Mouse (Mus musculus): ENCODE measurements around the gene Ect2. TPM values are rescaled to one million over a fixed set of nuclear protein-coding genes. Genes with fewer than 3 reads are reported as not detected.
A peak's percentile ranks its signal among the peaks of the same experiment; 100 is the strongest.

Ect2 gene
- total and polyA plus RNA-seq, 2 experiments from 2014 or later = 8.6 to 14.7 TPM

DNA sequence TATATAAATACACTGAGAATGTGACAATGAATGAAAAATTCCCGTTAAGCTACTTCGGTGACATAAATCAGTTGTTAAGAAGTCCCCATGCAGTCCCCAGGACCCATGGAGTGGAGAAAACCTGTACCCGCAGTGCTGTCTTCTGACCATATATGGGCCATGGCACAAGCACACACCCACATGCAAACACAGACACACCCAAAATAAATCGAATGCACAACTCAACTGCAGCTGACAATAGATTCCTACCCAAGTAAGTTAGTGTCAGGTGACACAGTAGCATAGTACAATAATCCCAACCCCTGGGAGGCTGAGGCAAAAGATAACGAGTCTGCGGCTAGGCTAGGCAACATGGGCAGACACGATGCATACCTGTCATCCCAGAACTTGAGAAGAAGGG, 10.1 kb downstream of the Ect2 start:
- ATAC-seq (ENCODE audit: insufficient read depth, low read depth) (no peak), DNase-seq (ENCODE audit: low spot score) (no peak)
- Histone ChIP-seq H3K4me2 (ENCODE audit: low read depth, low read length) (no peak overlapping the region), H3K4me1 (ENCODE audit: control insufficient read depth, insufficient read depth) (no peaks in the 10 kb centered on the region), H3K27ac (ENCODE audit: low read depth) (no peak overlapping the region), H3K9me3 (replicated peaks; ENCODE audit: control insufficient read depth, low read length) (no peaks in the 10 kb centered on the region), H3K27me3 (ENCODE audit: control insufficient read depth, insufficient read depth, low read length) (no peaks in the 10 kb centered on the region), H3K4me3 (ENCODE audit: low read depth, low read length) (no peak overlapping the region), H3K9ac (replicated peaks; ENCODE audit: low read depth, low read length) (no peak overlapping the region), H3K36me3 (replicated peaks; ENCODE audit: control insufficient read depth, insufficient read depth, low read length) (peaks cover 61% of the 10 kb centered on the region)
- TF ChIP-seq CTCF (IDR thresholded peaks at IDR 0.05; ENCODE audit: low read depth) (no peak), EP300 (IDR thresholded peaks at IDR 0.05; ENCODE audit: low read depth) (no peak)
- WGBS = 80% methylated on average over 7 of the region's 7 CpGs

DNA sequence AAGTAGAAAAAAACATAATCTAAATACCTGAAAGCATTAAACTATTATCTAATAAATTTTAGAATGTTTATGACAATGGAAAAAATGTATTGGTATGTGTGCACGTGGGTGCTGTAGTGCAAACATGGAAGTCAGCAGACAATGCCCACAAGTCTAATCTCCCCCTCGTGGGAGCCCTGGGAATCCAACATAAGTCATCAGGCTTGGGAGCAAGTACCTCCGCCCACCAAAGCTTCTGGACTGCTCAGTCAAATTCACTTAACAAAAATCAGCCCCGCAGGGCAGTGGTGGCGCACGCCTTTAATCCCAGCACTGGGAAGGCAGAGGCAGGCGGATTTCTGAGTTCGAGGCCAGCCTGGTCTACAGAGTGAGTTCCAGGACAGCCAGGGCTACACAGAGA, 13.6 kb downstream of the Ect2 start:
- no peak for ATAC-seq (ENCODE audit: insufficient read depth, low read depth)
- Histone ChIP-seq H3K9ac (replicated peaks; ENCODE audit: low read depth, low read length) (no peak overlapping the region), H3K27ac (ENCODE audit: low read depth) (no peak overlapping the region), H3K36me3 (replicated peaks; ENCODE audit: control insufficient read depth, insufficient read depth, low read length) (peaks cover 69% of the 10 kb centered on the region), H3K27me3 (ENCODE audit: control insufficient read depth, insufficient read depth, low read length) (no peaks in the 10 kb centered on the region), H3K9me3 (replicated peaks; ENCODE audit: control insufficient read depth, low read length) (no peaks in the 10 kb centered on the region), H3K4me1 (ENCODE audit: control insufficient read depth, insufficient read depth) (no peaks in the 10 kb centered on the region), H3K4me3 (ENCODE audit: low read depth, low read length) (no peak overlapping the region), H3K4me2 (ENCODE audit: low read depth, low read length) (no peak overlapping the region)
- no peak for DNase-seq (ENCODE audit: low spot score)
- TF ChIP-seq CTCF (IDR thresholded peaks at IDR 0.05; ENCODE audit: low read depth) (no peak), EP300 (IDR thresholded peaks at IDR 0.05; ENCODE audit: low read depth) (no peak)
- 84% methylated on average over 8 of the region's 8 CpGs for WGBS

DNA sequence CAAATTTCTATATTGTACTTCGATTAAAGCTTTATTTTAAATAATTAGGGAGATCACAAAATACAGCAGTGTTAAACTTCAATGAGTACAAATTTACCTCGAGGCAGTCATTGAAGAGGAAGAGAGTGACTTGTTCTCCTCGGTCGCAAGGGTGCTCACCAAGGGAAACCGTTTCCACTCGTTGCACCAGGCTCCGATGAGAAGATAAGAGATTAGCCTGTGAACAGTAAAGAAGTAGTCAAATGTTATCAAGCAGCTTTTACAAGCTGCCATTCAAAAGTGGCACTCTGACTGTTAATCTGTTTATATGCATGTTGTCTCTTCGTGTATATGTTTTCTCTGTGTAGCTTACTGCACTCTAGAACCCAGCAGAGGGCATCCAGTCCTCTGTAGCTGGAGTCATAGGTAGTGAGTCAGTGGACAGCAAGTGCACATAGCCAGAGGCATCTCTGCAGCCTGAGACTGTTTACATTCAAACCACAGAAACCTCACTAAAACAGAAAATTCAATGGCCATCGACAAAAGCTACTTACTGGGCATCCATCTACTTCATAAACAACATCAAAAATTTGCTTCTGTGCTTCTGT, 31.7 kb downstream of the Ect2 start:
- WGBS = 75% methylated on average over 9 of the region's 9 CpGs
- H3K27ac ChIP-seq (ENCODE audit: low read depth) = no peak overlapping the region
- H3K4me1 ChIP-seq (ENCODE audit: control insufficient read depth, insufficient read depth) = no peaks in the 10 kb centered on the region
- TF ChIP-seq CTCF (IDR thresholded peaks at IDR 0.05; ENCODE audit: low read depth) (no peak), EP300 (IDR thresholded peaks at IDR 0.05; ENCODE audit: low read depth) (no peak)
- DNase-seq (ENCODE audit: low spot score) = no peak
- no peak for ATAC-seq (ENCODE audit: insufficient read depth, low read depth)
- no peak overlapping the region for H3K4me2 ChIP-seq (ENCODE audit: low read depth, low read length)
- H3K9ac ChIP-seq (replicated peaks; ENCODE audit: low read depth, low read length) = no peak overlapping the region
- H3K4me3 ChIP-seq (ENCODE audit: low read depth, low read length) = no peak overlapping the region
- H3K27me3 ChIP-seq (ENCODE audit: control insufficient read depth, insufficient read depth, low read length) = no peaks in the 10 kb centered on the region
- peaks cover 72% of the 10 kb centered on the region for H3K36me3 ChIP-seq (replicated peaks; ENCODE audit: control insufficient read depth, insufficient read depth, low read length)
- H3K9me3 ChIP-seq (replicated peaks; ENCODE audit: control insufficient read depth, low read length) = no peaks in the 10 kb centered on the region

DNA sequence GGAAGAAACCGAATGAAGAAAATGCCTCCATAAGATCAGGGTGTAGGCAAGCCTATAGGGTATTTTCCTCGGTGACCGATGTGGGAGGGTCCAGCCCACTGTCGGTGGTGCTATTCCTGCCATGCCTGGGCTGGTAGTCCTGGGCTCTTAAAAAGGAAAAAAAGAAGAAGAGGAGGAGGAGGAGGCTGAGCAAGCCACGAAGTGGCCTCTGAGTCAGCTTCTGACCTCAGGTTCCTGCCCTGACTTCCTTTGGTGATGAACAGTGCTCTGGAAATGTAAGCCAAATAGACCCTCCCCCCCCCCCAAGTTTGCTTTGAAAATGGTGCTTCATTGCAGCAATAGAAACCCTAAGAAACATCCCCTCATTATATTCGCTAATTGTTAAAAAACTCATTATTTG, 32.7 kb downstream of the Ect2 start:
- ATAC-seq (ENCODE audit: insufficient read depth, low read depth) (no peak), DNase-seq (ENCODE audit: low spot score) (no peak)
- 86% methylated on average over 6 of the region's 6 CpGs for WGBS
- Histone ChIP-seq H3K4me1 (ENCODE audit: control insufficient read depth, insufficient read depth) (no peaks in the 10 kb centered on the region), H3K4me2 (ENCODE audit: low read depth, low read length) (no peak overlapping the region), H3K4me3 (ENCODE audit: low read depth, low read length) (no peak overlapping the region), H3K9me3 (replicated peaks; ENCODE audit: control insufficient read depth, low read length) (no peaks in the 10 kb centered on the region), H3K36me3 (replicated peaks; ENCODE audit: control insufficient read depth, insufficient read depth, low read length) (peaks cover 75% of the 10 kb centered on the region), H3K27ac (ENCODE audit: low read depth) (no peak overlapping the region), H3K27me3 (ENCODE audit: control insufficient read depth, insufficient read depth, low read length) (no peaks in the 10 kb centered on the region), H3K9ac (replicated peaks; ENCODE audit: low read depth, low read length) (no peak overlapping the region)
- TF ChIP-seq EP300 (IDR thresholded peaks at IDR 0.05; ENCODE audit: low read depth) (no peak), CTCF (IDR thresholded peaks at IDR 0.05; ENCODE audit: low read depth) (no peak)

DNA sequence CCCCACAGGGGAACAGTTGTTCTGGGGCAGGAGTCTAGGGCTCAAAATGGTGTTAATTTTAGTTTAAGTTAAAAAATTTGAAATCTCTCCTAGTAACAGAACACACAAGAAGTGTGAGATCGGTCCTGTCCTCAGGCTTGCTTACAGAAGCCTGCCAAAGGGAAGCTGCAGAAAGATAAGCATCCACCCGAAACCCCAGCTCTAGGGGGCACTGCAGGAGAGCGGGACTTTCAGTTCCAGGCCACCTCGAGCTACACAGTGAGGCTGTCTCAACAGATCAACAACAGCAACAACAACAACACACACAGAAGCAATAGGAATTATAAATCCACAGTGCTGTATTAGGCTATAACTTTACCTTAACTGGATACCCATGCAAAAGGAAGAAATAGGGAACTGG, 35.5 kb downstream of the Ect2 start:
- DNase-seq (ENCODE audit: low spot score) (no peak), ATAC-seq (ENCODE audit: insufficient read depth, low read depth) (no peak)
- peaks cover 70% of the 10 kb centered on the region for H3K36me3 ChIP-seq (replicated peaks; ENCODE audit: control insufficient read depth, insufficient read depth, low read length)

GRCm38 (mm10) chr3:27110860-27111259, 42.8 kb downstream of the Ect2 start:
- peaks cover 57% of the 10 kb centered on the region for H3K36me3 ChIP-seq (replicated peaks; ENCODE audit: control insufficient read depth, insufficient read depth, low read length)
- TF ChIP-seq EP300 (IDR thresholded peaks at IDR 0.05; ENCODE audit: low read depth) = no peak
- TF ChIP-seq CTCF (IDR thresholded peaks at IDR 0.05; ENCODE audit: low read depth) = no peak; the same call in 1 of the 2 replicates
- H3K9me3 ChIP-seq (replicated peaks; ENCODE audit: control insufficient read depth, low read length) = no peaks in the 10 kb centered on the region

More for the DNA sequence above, 35.5 kb downstream of the Ect2 start:
- Histone ChIP-seq H3K9ac (replicated peaks; ENCODE audit: low read depth, low read length) (no peak overlapping the region), H3K27me3 (ENCODE audit: control insufficient read depth, insufficient read depth, low read length) (no peaks in the 10 kb centered on the region), H3K4me1 (ENCODE audit: control insufficient read depth, insufficient read depth) (no peaks in the 10 kb centered on the region), H3K4me3 (ENCODE audit: low read depth, low read length) (no peak overlapping the region), H3K27ac (ENCODE audit: low read depth) (no peak overlapping the region), H3K9me3 (replicated peaks; ENCODE audit: control insufficient read depth, low read length) (no peaks in the 10 kb centered on the region), H3K4me2 (ENCODE audit: low read depth, low read length) (no peak overlapping the region)
- TF ChIP-seq CTCF (IDR thresholded peaks at IDR 0.05; ENCODE audit: low read depth) (peak; percentile 1; the same call in 1 of the 2 replicates), EP300 (IDR thresholded peaks at IDR 0.05; ENCODE audit: low read depth) (no peak)
- 70% methylated on average over 4 of the region's 4 CpGs for WGBS

More at GRCm38 (mm10) chr3:27110860-27111259, 42.8 kb downstream of the Ect2 start:
- DNase-seq (ENCODE audit: low spot score) (peak; percentile 29), ATAC-seq (ENCODE audit: insufficient read depth, low read depth) (no peak)
- no peak overlapping the region for H3K4me3 ChIP-seq (ENCODE audit: low read depth, low read length)
- H3K4me1 ChIP-seq (ENCODE audit: control insufficient read depth, insufficient read depth) = no peaks in the 10 kb centered on the region
- H3K27ac ChIP-seq (ENCODE audit: low read depth) = no peak overlapping the region
- no peak overlapping the region for H3K4me2 ChIP-seq (ENCODE audit: low read depth, low read length)
- no peaks in the 10 kb centered on the region for H3K27me3 ChIP-seq (ENCODE audit: control insufficient read depth, insufficient read depth, low read length)
- no peak overlapping the region for H3K9ac ChIP-seq (replicated peaks; ENCODE audit: low read depth, low read length)

Measured in heart, postnatal 0 days (tissue).